Mouse (Mus musculus): ENCODE data around the gene Rpl38.

Gene Rpl38

GRCm38 (mm10) chr11:114679582-114679981, 11.3 kb downstream of the Rpl38 start:
- DNase-seq (ENCODE audit: low read depth, low spot score) = no peak

- no peak for DNase-seq (ENCODE audit: low read depth, low spot score)
These were observed 12.0 kb downstream of the Rpl38 start for GRCm38 (mm10) chr11:114680291-114680690.

- DNase-seq (ENCODE audit: low read depth, low spot score) = no peak
These were observed 12.7 kb downstream of the Rpl38 start for GRCm38 (mm10) chr11:114681054-114681453.

GRCm38 (mm10) chr11:114682321-114682900, 14.1 kb downstream of the Rpl38 start:
- DNase-seq (ENCODE audit: low read depth, low spot score) = no peak

DNA sequence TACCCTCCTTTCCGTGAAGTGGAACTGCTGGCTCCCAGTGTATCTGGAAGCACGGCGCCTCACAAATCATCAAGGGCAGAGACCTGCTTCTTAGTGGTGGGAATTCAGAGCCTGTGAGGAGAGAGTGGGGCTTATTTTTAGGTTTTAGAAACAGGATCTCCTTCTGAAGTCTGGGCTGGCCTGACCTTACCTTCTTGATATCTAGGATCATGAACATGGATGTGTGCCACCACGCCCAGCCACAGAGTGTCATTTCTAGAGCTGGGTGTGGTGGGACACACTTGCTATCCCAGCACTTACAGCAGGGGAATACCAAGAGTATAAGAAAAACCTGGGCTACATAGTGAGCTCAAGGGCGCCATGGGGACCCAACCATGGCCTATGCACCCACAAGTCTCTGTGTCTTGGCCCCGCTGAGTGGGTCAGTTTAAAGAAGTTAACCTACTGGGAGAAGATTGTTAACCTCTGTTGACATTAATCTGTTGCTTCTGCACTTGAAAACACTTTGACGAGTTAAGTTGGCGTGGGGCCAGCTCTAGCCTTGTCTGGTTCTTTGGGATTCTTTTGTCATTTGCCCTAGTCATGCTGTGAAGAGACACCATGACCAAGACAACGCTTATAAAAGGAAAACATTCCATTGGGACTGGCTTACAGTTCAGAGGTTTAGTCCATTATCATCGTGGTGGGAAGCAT, 14.9 kb downstream of the Rpl38 start:
- no peak for DNase-seq (ENCODE audit: low read depth, low spot score)

- no peak for DNase-seq (ENCODE audit: low read depth, low spot score)
These were observed 15.6 kb downstream of the Rpl38 start for GRCm38 (mm10) chr11:114683722-114684621.

GRCm38 (mm10) chr11:114684627-114685373, 16.5 kb downstream of the Rpl38 start:
- no peak for DNase-seq (ENCODE audit: low read depth, low spot score)

GRCm38 (mm10) chr11:114685526-114686040, 17.3 kb downstream of the Rpl38 start:
- DNase-seq (ENCODE audit: low read depth, low spot score) = no peak

- DNase-seq (ENCODE audit: low read depth, low spot score) = no peak
These were observed 18.1 kb downstream of the Rpl38 start for GRCm38 (mm10) chr11:114686221-114686959.

- no peak for DNase-seq (ENCODE audit: low read depth, low spot score)
These were observed 19.4 kb downstream of the Rpl38 start for GRCm38 (mm10) chr11:114687574-114688188.

DNA sequence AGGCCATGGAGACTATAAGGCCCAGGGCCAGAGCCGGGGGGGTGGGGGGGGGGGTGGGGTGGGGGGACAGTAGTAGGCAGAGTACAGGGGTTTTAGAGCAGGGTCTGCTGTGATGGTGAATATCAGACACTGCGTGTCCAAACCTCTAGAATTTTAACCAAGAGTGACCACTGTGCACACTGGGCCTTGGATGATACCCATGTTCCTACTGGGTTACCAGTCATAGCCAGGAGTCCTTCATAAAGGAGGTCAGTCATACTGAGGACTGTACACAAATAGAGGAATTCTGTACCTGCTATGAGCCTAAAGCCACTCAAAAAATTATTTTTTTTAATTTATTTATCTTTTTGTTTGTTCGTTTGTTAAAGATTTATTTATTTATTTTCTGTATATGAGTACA, 20.4 kb downstream of the Rpl38 start:
- DNase-seq (ENCODE audit: low read depth, low spot score) = no peak

GRCm38 (mm10) chr11:114690192-114690591, 21.9 kb downstream of the Rpl38 start:
- DNase-seq (ENCODE audit: low read depth, low spot score) = no peak

DNA sequence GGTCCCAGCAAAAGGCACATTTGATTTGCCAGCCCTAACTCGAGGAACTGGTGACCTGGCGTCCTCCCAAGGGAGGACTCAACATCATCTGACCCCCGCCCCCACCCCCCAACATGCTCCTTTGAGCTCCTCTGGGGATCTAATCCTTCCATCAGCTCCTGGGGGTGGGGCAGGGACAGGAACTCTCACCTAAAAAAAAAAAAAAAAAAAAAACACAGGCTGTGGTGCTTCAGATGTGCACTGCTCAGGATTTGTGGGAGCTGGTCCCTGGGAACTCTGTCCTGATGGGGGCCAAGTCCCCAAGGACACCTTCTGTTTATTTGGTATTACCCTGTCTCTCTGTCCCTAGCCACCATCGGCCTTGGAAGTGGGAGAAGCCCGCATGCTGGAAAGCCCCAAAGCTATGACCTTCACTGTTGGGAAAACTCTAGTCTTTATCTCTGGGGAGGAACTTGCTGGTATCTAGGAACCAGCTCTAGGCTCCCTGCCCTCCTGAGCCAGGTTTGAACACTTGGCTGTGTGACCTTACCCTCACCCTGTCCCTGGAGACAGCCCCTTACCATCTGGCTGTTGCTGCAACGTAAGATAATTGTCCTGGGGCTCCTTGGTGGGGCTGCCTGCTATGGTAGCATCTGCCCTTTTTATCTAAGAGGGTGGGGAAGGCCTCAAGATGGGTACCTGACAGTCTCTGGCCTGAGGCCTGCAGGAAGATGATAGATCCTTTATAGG, 23.3 kb downstream of the Rpl38 start:
- DNase-seq (ENCODE audit: low read depth, low spot score) = no peak

GRCm38 (mm10) chr11:114692601-114693000, 24.3 kb downstream of the Rpl38 start:
- no peak for DNase-seq (ENCODE audit: low read depth, low spot score)

DNA sequence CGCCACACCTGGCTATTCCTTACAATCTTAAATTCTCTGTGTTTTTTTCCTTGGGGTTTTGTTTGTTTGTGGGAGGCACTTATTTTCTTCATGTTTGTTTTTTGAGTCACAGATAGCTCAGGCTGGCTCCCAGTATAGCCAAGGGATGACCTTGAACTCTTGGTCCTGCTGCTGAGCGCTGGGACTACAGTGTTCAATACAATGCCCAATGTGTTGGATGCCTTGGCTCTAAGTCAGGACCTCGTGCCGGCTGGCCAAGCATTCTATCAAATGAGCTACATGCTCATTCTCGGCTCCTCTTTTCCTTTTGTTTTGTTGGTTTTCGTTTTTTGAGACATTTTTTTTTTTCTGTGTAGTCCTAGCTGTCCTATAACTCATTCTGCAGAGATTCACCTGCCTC, 25.1 kb downstream of the Rpl38 start:
- DNase-seq (ENCODE audit: low read depth, low spot score) = no peak

- DNase-seq (ENCODE audit: low read depth, low spot score) = no peak
These were observed 26.1 kb downstream of the Rpl38 start for GRCm38 (mm10) chr11:114694451-114694850.

- no peak for DNase-seq (ENCODE audit: low read depth, low spot score)
These were observed 30.2 kb downstream of the Rpl38 start for GRCm38 (mm10) chr11:114698496-114698895.

DNA sequence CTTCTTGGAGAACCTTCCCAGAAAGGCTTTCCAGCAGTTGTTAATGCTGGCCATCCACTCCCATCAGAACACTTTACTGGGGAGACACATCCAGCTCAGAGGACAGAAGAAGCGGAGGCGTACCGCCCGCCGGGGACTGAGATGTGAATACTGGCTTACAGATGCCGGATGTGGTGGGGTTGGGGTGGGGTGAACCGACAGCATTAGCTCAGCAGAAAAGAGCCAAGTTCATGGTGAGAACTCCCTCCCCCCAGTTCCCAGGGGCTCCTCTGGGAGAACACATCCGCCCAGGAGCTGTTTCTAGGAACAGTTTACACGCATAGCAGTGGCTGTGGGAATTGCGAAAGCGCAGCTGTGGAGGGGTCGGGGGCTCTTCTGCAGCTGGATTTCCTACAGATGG, 31.2 kb downstream of the Rpl38 start:
- peak; percentile 62 for DNase-seq (ENCODE audit: low read depth, low spot score)

DNA sequence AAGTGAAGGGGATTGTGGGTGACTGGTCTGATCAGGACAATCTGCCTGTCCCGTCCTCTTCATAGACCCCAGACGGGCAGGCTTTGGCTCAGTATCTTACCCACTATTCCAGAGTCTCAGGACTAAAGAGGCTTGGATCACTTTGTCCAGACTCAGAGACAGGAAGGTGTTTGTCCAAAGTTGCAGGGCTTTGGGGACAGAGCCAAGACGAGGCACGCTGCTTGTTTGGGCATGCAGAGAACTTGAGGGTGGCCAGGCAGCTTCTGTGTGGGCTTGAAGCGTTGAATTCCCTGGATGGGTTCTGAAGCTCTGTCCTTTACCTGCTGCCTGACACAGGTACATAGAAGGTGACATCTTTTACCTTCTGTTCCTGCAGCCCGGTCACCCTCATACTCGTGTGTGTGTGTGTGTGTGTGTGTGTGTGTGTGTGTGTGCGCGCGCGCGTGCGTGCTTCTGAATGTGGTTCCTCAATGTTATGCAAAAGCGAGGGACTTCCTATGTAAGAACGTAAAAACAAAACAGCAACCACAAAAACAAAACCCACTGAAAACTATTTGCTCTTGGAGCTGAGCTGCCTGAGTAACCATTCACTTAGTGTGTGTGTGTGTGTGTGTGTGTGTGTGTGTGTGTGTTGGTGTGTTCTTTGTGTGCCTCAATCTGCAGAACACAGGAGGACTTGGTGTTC, 34.1 kb downstream of the Rpl38 start:
- peak; percentile 47 for DNase-seq (ENCODE audit: low read depth, low spot score)
